Mouse (Mus musculus): Measurements from ENCODE around the gene Rtraf.

GRCm38 (mm10) chr14:19861311-19862080, 37.9 kb upstream of the Rtraf start:
- TF ChIP-seq CTCF (IDR thresholded peaks at IDR 0.05; ENCODE audit: borderline replicate concordance, control insufficient read depth, extremely low read depth, insufficient read depth, low read length, poor library complexity) = no peak
- TF ChIP-seq POLR2A (IDR thresholded peaks at IDR 0.05; ENCODE audit: control insufficient read depth, extremely low read depth, insufficient read depth, low read length, poor library complexity) = no peak
